Mouse (Mus musculus): Measurements from ENCODE around the gene Aadacl2.

Gene Aadacl2

DNA sequence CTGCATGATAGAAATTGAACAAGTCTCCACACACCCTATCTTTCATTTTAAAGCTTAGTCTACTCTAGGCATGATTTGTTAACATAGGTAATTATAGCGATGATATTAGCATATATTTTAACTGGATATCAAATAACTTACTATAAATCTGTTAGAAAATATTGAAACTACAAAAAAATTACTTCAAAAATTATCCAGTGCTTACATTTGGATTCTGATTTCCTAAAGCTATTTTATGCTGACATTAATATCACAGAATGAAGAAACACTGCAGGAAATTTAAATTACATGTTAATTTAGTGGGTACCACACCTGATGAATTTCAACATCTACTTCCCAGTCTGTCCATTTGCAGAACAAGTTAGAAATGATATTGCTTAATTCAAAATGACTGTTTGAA, at the start of gene Aadacl2:
Aadacl2 (plus strand) TSS at position 301 of the 400 bp plus-strand sequence.
- no peak for DNase-seq (ENCODE audit: low read depth, low spot score)

DNA sequence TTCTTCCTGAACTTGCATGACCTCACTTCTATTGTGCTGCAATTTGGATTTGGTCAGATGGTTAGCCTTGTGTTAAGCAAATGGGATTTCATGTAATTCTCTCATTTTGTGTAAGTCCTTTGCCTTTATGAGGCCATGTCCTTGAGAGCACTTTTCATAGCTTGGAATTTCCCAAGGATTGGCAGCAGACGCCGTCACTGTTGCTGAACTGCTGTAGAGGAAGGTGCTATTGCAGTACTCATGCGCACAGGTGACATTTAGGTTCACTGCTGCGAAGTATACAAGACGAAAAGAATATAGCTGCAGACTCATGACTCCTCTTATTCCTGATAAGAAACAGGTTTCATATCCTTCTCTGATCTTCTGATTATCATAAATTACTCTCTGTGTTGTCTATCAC, 35.7 kb upstream of the Aadacl2 start:
- DNase-seq (ENCODE audit: low read depth, low spot score), result no peak

DNA sequence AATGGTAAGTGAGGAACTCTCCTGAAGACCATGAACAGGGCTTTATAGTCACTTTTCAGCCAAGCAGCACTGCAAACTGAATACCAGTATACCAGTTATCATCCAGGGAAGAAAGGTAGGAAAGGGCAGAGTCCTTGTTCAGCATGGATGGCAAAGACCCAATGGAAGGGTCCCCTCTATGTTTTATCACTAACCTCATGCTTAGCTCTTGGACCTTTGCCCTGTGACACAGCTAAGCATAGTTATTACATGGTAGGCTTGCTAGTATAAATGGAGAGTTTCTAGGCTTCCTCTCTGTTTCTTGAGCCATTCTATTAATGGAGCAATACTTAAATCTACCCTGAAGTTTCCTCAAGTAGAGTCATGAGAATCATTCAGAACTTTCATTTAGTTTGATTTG, 32.0 kb upstream of the Aadacl2 start:
- no peak for DNase-seq (ENCODE audit: low read depth, low spot score)

DNA sequence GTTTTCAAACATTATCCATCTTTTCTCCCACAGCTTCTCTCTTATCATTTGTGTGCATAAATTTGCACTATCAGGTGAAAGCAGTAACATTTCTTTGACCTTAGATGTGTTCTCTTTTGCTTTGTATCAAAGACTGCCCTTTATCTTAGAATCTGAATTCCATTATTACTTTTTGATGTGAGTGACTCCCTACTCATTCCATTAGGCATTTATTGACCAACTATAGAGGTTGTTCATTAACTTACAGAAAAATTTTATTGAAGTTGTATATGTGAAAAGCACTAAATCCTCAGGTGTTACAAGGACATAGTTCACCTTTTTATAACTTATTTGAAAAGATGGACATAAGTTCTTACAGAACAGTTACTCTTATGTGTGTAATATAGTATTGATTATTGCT, 2.9 kb upstream of the Aadacl2 start:
- no peak for DNase-seq (ENCODE audit: low read depth, low spot score)

DNA sequence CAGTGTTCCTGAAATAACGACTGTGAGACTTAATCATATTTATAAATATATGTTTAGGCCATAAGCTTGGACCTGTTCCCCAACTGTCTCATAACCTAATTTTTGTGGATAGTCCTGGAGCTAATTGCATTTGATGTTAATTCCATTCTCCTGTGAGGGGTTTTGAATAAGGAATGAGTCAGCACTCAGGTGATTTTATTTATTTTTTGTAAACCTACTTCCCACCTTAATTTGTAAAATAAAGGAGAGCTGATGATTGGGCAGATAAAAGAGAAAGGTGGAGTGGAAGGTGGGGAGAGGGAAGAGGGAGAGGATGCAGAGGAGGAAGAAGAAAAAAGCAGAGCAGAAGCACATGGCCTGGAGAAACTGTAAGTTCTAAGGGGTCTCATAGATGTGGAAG, 18.9 kb downstream of the Aadacl2 start, which contains the start of gene Aadac:
Aadac (plus strand) TSS at position 301 of the 400 bp plus-strand sequence.
- no peak for DNase-seq (ENCODE audit: low read depth, low spot score)

DNA sequence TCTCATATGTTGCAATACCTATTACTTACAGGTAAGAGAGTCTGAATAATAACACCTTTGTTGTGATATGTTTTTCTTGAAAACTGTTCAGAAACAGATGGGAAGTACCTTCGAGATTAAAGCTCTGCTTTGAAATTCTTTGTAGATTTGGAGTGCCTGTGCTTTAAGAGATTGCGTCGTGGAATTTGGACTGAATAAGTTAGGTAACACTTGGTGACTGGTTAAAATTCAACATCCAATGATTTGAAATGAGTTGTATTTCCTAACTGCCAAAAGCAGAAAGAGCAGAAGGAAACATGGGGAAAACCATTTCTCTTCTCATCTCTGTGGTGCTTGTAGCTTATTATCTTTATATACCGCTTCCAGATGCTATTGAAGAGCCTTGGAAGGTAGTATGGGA, 25.0 kb downstream of the Aadacl2 start:
- DNase-seq (ENCODE audit: low read depth, low spot score), result no peak

DNA sequence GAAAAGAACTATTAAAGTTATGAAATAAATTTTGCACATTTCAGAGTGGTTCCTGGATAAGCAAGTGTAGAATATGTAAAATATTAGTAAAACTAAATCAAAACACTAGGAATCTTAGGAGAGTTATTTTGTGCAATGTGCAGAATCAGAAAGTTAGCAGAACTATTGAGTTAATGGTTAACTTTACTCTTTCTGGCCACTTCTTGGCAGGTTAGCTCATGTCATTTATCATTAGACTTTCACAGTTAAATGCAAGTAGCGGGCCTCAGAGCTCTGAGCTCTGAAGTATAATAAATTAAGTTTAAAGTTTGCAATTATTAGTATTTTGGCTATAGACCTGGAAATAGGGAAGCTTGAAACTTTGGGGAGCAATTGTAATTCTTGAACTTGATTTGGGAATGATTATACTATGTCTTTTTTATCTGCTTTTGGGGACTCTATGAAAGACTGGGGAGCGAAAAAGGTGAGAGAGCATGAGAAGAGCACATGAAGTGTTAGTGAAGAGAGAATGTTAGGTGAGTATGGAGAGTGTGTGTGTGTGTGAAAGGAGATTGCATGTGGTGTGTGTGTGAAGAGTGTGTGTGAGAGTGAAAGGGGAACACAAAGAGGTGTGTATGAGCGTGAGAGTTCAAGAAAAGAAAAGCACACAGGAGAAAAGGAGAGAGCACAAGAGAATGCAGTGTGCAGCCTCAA, 39.8 kb downstream of the Aadacl2 start:
- DNase-seq (ENCODE audit: low read depth, low spot score), result no peak

DNA sequence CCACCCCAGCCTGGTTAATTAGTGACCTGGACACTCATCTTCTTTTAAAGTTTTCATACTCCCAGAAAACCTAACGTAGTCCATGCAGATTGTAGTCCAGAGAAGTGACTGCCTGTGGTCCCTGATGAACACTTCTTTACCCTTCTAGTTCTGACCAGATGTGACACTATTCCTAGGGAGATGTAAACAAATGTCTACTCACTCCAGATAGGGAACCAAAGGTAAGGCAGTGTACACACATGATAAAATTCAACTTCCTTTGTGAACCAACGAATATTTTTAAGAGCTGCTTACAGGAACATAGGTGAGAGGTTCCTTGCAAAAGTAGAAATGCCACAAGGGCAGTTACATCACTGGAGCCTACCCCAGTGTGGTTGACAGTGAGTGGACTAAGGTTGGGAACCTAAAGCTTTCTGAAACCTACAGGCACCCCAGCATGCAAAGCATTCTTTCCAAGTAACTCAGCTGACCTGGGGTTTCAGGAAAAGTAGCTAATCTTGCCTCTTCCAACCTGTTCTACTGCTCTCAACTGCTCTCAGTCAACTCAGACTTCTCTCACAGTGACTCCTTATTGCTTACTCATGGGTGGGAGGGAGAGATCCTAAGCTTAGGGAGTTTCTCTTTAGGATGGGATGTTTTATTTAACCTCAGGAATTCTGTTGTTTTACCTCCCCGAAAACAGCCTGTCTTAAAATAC, 46.8 kb downstream of the Aadacl2 start:
- DNase-seq (ENCODE audit: low read depth, low spot score), result no peak

DNA sequence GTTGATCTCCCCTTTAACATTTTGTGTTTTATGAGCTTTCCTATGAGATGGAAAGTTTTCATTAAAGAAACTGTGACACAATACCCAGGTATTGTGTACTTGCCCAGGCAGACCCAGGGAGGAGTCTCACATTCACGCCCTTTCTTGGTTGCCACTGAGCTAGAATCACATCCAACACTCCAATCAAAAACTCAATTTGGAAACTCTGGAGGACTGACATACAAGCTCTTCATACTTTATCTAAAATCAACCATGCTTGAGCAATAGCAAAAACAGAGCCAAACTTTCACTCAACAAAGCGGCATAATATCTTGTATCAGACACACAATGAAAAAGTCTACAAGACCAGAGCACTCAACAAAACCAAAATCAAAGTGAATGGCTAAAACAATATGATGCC, 47.4 kb downstream of the Aadacl2 start:
- no peak for DNase-seq (ENCODE audit: low read depth, low spot score)

DNA sequence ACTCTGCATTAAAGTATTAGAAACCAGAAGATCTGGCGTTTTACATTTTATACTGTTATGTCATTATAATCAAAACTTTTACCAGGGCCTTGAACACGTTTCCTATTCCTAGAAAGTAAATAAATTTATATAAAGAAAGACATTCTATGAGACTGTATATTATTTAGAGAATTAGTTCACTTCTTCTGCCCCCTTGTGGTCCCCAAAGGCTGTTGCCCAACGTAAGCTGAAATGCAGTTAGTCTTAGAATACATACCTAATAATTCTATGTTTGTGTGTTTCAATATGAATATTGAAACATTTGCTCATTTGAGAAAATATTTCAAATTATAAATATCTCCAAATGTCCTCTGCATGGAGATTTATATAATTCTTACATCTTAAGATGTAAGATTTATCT, 49.9 kb downstream of the Aadacl2 start:
- DNase-seq (ENCODE audit: low read depth, low spot score), result peak; percentile 70

DNA sequence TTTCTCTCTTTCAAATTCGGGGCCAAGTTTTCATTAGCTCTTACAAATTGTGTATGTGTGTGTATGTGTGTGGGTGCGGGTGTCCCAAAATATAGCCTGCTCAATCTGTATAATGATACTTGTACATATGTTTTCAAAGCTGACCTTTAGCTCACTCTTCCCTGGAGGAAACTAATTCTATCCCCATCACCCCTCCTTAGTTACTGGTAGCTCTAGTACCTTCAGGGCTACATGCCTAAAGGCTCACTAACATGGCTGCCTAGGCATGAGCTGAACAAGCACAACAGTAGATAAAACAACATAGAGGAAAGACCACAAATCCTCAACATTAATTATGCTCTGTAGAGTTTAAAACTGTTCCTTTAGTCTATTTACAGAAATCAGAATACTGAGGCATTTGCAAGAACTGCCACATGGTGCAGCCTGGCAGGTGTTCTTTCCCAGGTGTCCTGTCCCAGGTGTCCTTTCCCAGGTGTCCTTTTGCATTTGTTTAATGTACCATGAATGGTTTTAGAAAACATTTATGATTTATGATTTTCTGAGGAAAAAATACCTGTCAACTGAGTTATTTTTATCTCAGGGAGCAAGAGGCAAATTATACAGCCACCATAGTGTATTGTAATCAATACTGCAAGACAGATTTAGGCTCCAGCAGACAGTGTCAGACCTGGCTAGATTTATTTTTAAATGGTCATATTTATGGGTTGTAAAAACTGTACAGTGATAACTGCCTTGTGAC, 50.7 kb downstream of the Aadacl2 start:
- DNase-seq (ENCODE audit: low read depth, low spot score), result no peak

DNA sequence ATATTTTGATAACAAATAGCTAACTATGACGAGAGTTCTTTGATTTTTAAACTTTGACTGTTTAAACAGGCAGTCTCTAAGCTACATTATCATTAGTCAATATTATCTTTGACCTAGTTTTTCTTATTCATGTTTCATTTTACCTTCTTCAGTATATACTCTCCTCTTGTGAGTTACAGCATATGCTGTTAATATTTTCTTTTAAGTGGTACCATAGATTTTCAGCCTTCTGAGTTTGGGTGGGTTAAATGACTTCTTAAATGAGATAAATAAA, 51.2 kb downstream of the Aadacl2 start:
- DNase-seq (ENCODE audit: low read depth, low spot score), result no peak
